ENCODE assay signal across 25 mouse cellular contexts in the genomic region with DNA sequence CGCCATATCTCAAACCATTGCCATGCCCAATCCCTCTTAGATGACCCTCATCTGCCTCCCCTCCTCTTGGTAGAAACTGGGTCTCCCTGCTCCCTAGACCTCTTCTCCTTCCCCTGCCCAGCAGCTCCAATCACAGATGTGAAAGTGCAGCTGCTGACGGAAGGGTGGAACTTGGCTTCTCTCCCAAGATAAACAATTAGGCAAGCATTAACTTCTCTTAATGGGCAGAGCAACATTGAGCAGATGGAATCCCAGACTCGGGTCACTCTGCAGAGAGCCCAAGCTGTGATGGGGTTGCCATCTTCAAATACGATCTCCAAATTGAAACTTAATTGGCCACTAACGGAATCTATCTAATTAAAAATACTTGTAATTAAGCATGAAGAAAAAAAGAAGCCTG. TPM values are rescaled to one million over a fixed set of nuclear protein-coding genes. Genes with fewer than 3 reads are reported as not detected.
DNase-seq lines count a peak whose midpoint lies in the region; ATAC-seq and TF ChIP-seq lines count a peak whose summit lies in the region.
"Had no signal": no experiment of that assay in that cellular context is flagged by ENCODE, and none has a peak within 500 bp of the region (broad histone marks: within the 10 kb centered on the region; RNA-seq: fewer than 3 reads in every experiment).

No protein-coding gene starts in this region.

- DNase-seq in forebrain, postnatal 0 days, result no peak
- peak; percentile 50 for DNase-seq in intestine, embryonic 14.5 days (ENCODE audit: low spot score)
- peak; percentile 79 for DNase-seq in retina, postnatal 1 day
- DNase-seq in retina, embryonic 14.5 days (ENCODE audit: low spot score), result no peak
- DNase-seq in frontal cortex, adult 2 months (ENCODE audit: extremely low spot score in 1 of 2, low spot score in 1 of 2), result no peak
- DNase-seq in kidney, adult 18-20 months, result no peak
- DNase-seq: adrenal gland, adult 8-10 months; cerebellum, adult 9-10 months; gastrocnemius, postnatal 10 days; heart, adult 2 months; heart, postnatal 4 days; kidney, postnatal 36 days had no signal

- no peaks in the 10 kb centered on the region; the same call in 1 of the 2 replicates for H3K9me3 ChIP-seq in forebrain, embryonic 12.5 days
- no peaks in the 10 kb centered on the region for H3K9me3 ChIP-seq in forebrain, postnatal 0 days (ENCODE audit: low read length)
- H3K9me3 ChIP-seq in intestine, embryonic 14.5 days (ENCODE audit: control insufficient read depth, low read length), result no peaks in the 10 kb centered on the region
- no peaks in the 10 kb centered on the region for H3K9me3 ChIP-seq in intestine, embryonic 16.5 days (ENCODE audit: control insufficient read depth, low read length)
- H3K9me3 ChIP-seq: embryonic facial prominence, embryonic 10.5 days; heart, embryonic 15.5 days; limb, embryonic 15.5 days; midbrain, embryonic 13.5 days had no signal

- H3K27me3 ChIP-seq in forebrain, embryonic 12.5 days, result no peaks in the 10 kb centered on the region
- no peaks in the 10 kb centered on the region for H3K27me3 ChIP-seq in forebrain, postnatal 0 days (ENCODE audit: insufficient read depth, low read length)
- no peaks in the 10 kb centered on the region for H3K27me3 ChIP-seq in intestine, embryonic 14.5 days (replicated peaks; ENCODE audit: control insufficient read depth, insufficient read depth, low read length)
- H3K27me3 ChIP-seq in intestine, embryonic 16.5 days (replicated peaks; ENCODE audit: control insufficient read depth, insufficient read depth, low read length), result no peaks in the 10 kb centered on the region
- H3K27me3 ChIP-seq: heart, embryonic 15.5 days; limb, embryonic 15.5 days; midbrain, embryonic 13.5 days; Patski had no signal

- no peak overlapping the region for H3K4me3 ChIP-seq in forebrain, embryonic 12.5 days (replicated peaks)
- H3K4me3 ChIP-seq in forebrain, postnatal 0 days (ENCODE audit: low read depth, low read length), result no peak overlapping the region
- no peak overlapping the region for H3K4me3 ChIP-seq in intestine, embryonic 14.5 days (ENCODE audit: low read depth, low read length)
- H3K4me3 ChIP-seq in intestine, embryonic 16.5 days (ENCODE audit: low read length), result no peak overlapping the region
- H3K4me3 ChIP-seq: embryonic facial prominence, embryonic 10.5 days; heart, adult 2 months; heart, embryonic 15.5 days; limb, embryonic 15.5 days; midbrain, embryonic 13.5 days; myocyte had no signal

- H3K4me2 ChIP-seq in forebrain, embryonic 12.5 days, result no peak overlapping the region
- H3K4me2 ChIP-seq in forebrain, postnatal 0 days (ENCODE audit: low read depth), result no peak overlapping the region
- no peak overlapping the region for H3K4me2 ChIP-seq in intestine, embryonic 14.5 days (ENCODE audit: low read length)
- no peak overlapping the region for H3K4me2 ChIP-seq in intestine, embryonic 16.5 days (ENCODE audit: low read depth, low read length)
- H3K4me2 ChIP-seq: heart, embryonic 15.5 days; limb, embryonic 15.5 days; midbrain, embryonic 13.5 days had no signal

- no peak overlapping the region for H3K27ac ChIP-seq in forebrain, embryonic 12.5 days
- H3K27ac ChIP-seq in forebrain, postnatal 0 days (ENCODE audit: low read depth, low read length), result no peak overlapping the region
- no peak overlapping the region for H3K27ac ChIP-seq in intestine, embryonic 14.5 days (ENCODE audit: low read depth)
- no peak overlapping the region for H3K27ac ChIP-seq in intestine, embryonic 16.5 days (ENCODE audit: low read length)
- H3K27ac ChIP-seq: embryonic facial prominence, embryonic 10.5 days; heart, adult 2 months; heart, embryonic 15.5 days; limb, embryonic 15.5 days; midbrain, embryonic 13.5 days had no signal

- no peaks in the 10 kb centered on the region for H3K4me1 ChIP-seq in forebrain, embryonic 12.5 days
- H3K4me1 ChIP-seq in forebrain, postnatal 0 days (ENCODE audit: insufficient read depth), result no peaks in the 10 kb centered on the region
- H3K4me1 ChIP-seq in intestine, embryonic 14.5 days (replicated peaks; ENCODE audit: control insufficient read depth, insufficient read depth, low read length), result no peaks in the 10 kb centered on the region
- H3K4me1 ChIP-seq in intestine, embryonic 16.5 days (ENCODE audit: control insufficient read depth, insufficient read depth, low read length), result no peaks in the 10 kb centered on the region
- H3K4me1 ChIP-seq: heart, embryonic 15.5 days; midbrain, embryonic 13.5 days had no signal

- no peak for TF ChIP-seq CTCF in forebrain, postnatal 0 days (IDR thresholded peaks at IDR 0.05; ENCODE audit: low read depth)

- no peak overlapping the region for H3K9ac ChIP-seq in forebrain, embryonic 12.5 days
- H3K9ac ChIP-seq in forebrain, postnatal 0 days, result no peak overlapping the region
- no peak overlapping the region for H3K9ac ChIP-seq in intestine, embryonic 14.5 days (ENCODE audit: low read length)
- no peak overlapping the region for H3K9ac ChIP-seq in intestine, embryonic 16.5 days (ENCODE audit: low read depth, low read length)
- H3K9ac ChIP-seq: heart, embryonic 15.5 days; limb, embryonic 15.5 days; midbrain, embryonic 13.5 days had no signal

- peak; percentile 46; the same call in 1 of the 2 replicates for ATAC-seq in forebrain, embryonic 12.5 days (ENCODE audit: low FRiP score)
- no peak for ATAC-seq in forebrain, postnatal 0 days
- peak; percentile 56; the same call in 1 of the 2 replicates for ATAC-seq in intestine, embryonic 14.5 days (replicated peaks; ENCODE audit: low FRiP score, low TSS enrichment, low read depth)
- no peak for ATAC-seq in intestine, embryonic 16.5 days
- ATAC-seq: midbrain, embryonic 13.5 days; Patski had no signal

- no peaks in the 10 kb centered on the region for H3K36me3 ChIP-seq in forebrain, embryonic 12.5 days (replicated peaks)
- H3K36me3 ChIP-seq in forebrain, postnatal 0 days (ENCODE audit: insufficient read depth), result no peaks in the 10 kb centered on the region
- H3K36me3 ChIP-seq in intestine, embryonic 14.5 days (ENCODE audit: control insufficient read depth, insufficient read depth, low read length), result no peaks in the 10 kb centered on the region
- H3K36me3 ChIP-seq in intestine, embryonic 16.5 days (ENCODE audit: control insufficient read depth, insufficient read depth, low read length), result no peaks in the 10 kb centered on the region
- H3K36me3 ChIP-seq: embryonic facial prominence, embryonic 10.5 days; heart, embryonic 15.5 days; limb, embryonic 15.5 days; midbrain, embryonic 13.5 days had no signal

- WGBS in forebrain, embryonic 12.5 days, result 72% methylated on average over 5 of the region's 5 CpGs
- 45% methylated on average over 5 of the region's 5 CpGs for whole genome bisulfite sequencing in forebrain, postnatal 0 days
- WGBS in intestine, embryonic 14.5 days, result 63% methylated on average over 5 of the region's 5 CpGs
- WGBS in intestine, embryonic 16.5 days, result 60% methylated on average over 5 of the region's 5 CpGs

RNA-seq across cellular contexts. Expression of a gene that starts 19.3 kb away (rescaled TPM):
- 0.36 and 0.77 TPM in 2 replicates for polyA plus RNA-seq in forebrain, embryonic 12.5 days (2016; fragmentation: Nextera tagmentation; extraction: Ambion mirVana)
- total RNA-seq in forebrain, postnatal 0 days (2014; rRNA removed), result 6.8 and 8.3 TPM in 2 replicates
- 0.97 and 1.5 TPM in 2 replicates for polyA plus RNA-seq in forebrain, postnatal 0 days (2015; fragmentation: Nextera tagmentation; extraction: Ambion mirVana)
- not detected in 2 replicates for polyA plus RNA-seq in intestine, embryonic 14.5 days (2014; fragmentation: Nextera tagmentation; extraction: Ambion mirVana)
- 0.07 TPM in 1 of 2 replicates, not detected in the other for polyA plus RNA-seq in intestine, embryonic 16.5 days (2015; fragmentation: Nextera tagmentation; extraction: Ambion mirVana)
- polyA plus RNA-seq in frontal cortex, adult 2 months (2012; rRNA removed), result 21.4 and 24.5 TPM in 2 replicates
- total RNA-seq: common myeloid progenitor, adult 5-6 weeks; gastrocnemius, postnatal 10 days; heart, postnatal 4 days; megakaryocyte, adult 5-6 weeks; neutrophil, adult 5-6 weeks had no signal
- polyA plus RNA-seq: embryonic facial prominence, embryonic 10.5 days; heart, embryonic 15.5 days; kidney, embryonic 14.5 days; liver, embryonic 16.5 days; myocyte had no signal

RNA-seq across cellular contexts. Expression of a gene that starts 59.9 kb away (rescaled TPM):
- polyA plus RNA-seq in forebrain, embryonic 12.5 days (2016; fragmentation: Nextera tagmentation; extraction: Ambion mirVana), result 17.7 and 20.9 TPM in 2 replicates
- total RNA-seq in forebrain, postnatal 0 days (2014; rRNA removed), result 20.9 and 30.0 TPM in 2 replicates
- 19.2 and 29.0 TPM in 2 replicates for polyA plus RNA-seq in forebrain, postnatal 0 days (2015; fragmentation: Nextera tagmentation; extraction: Ambion mirVana)
- polyA plus RNA-seq in intestine, embryonic 14.5 days (2014; fragmentation: Nextera tagmentation; extraction: Ambion mirVana), result 20.0 and 21.6 TPM in 2 replicates
- 21.1 and 23.8 TPM in 2 replicates for polyA plus RNA-seq in intestine, embryonic 16.5 days (2015; fragmentation: Nextera tagmentation; extraction: Ambion mirVana)
- polyA plus RNA-seq in frontal cortex, adult 2 months (2012; rRNA removed), result 11.5 and 12.0 TPM in 2 replicates

Comparison
In these comparisons a context has a peak if more than half of its experiments do, and no peak if none do; other contexts are left out.
1. ATAC-seq: peak in forebrain, embryonic 12.5 days (single experiment) and intestine, embryonic 14.5 days (single experiment); none in forebrain, postnatal 0 days (single experiment) and intestine, embryonic 16.5 days (single experiment).
2. DNase-seq: peak in intestine, embryonic 14.5 days (single experiment) and retina, postnatal 1 day (single experiment); none in forebrain, postnatal 0 days (single experiment), retina, embryonic 14.5 days (single experiment), frontal cortex, adult 2 months (0 of 2) and kidney, adult 18-20 months (single experiment).